ENCODE assay signal across 8 mouse cellular contexts in the genomic region with DNA sequence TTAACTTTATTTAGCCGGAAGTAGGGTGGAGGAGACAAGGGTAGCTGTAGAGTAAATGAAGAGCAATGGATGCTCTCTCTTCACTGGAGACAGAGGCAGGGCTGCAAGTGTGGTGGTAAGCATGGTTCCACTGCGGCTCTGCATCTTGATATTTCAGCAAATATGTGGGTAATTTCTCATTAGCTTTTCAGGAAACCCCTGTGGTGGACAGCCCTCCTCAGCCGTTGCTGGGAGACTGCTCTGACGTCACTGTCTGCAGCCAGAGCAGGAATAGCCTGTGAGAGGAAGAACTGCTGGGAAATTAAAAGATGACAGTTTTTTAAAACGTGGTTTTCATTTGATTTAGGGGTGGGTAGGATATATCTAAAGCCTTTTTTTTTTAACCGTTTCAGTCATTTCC. TPM values are rescaled to one million over a fixed set of nuclear protein-coding genes. Genes with fewer than 3 reads are reported as not detected.
DNase-seq lines count a peak whose midpoint lies in the region; ATAC-seq lines count a peak whose summit lies in the region.

No protein-coding gene starts in this region.

- no peaks in the 10 kb centered on the region for H3K9me3 ChIP-seq in hindbrain, embryonic 12.5 days (replicated peaks)

- no peak overlapping the region; the same call in 1 of the 2 replicates for H3K9ac ChIP-seq in hindbrain, embryonic 12.5 days

- WGBS in hindbrain, embryonic 12.5 days, result 26% methylated on average over 6 of the region's 6 CpGs

- H3K27ac ChIP-seq in hindbrain, embryonic 12.5 days, result peak overlapping the region; percentile 30; the same call in 1 of the 2 replicates

- no peaks in the 10 kb centered on the region for H3K27me3 ChIP-seq in hindbrain, embryonic 12.5 days

- no peaks in the 10 kb centered on the region for H3K36me3 ChIP-seq in hindbrain, embryonic 12.5 days

- ATAC-seq in hindbrain, embryonic 12.5 days (ENCODE audit: low FRiP score), result peak; percentile 49; the same call in 1 of the 2 replicates

- peaks cover 36% of the 10 kb centered on the region for H3K4me1 ChIP-seq in hindbrain, embryonic 12.5 days

- DNase-seq in adrenal gland, adult 2 months, result peak; percentile 80
- peak; percentile 66 to 75 for DNase-seq in cerebellum, postnatal 10 days
- DNase-seq in frontal cortex, adult 2 months (ENCODE audit: extremely low spot score in 1 of 2, low spot score in 1 of 2), result peak; percentile 54 to 80
- peak; percentile 33 to 48 for DNase-seq in layer of hippocampus, postnatal 10 days (ENCODE audit: low spot score in 2 of 2)
- peak; percentile 41 for DNase-seq in lung, postnatal 25 days (ENCODE audit: low spot score)
- peak; percentile 84 for DNase-seq in right cerebral cortex, adult 18-20 months
- DNase-seq in urinary bladder, adult 2 months (ENCODE audit: low spot score), result no peak

- H3K4me2 ChIP-seq in hindbrain, embryonic 12.5 days (replicated peaks), result peak overlapping the region; percentile 36

- 0 out of 2 replicates have a peak overlapping the region, but pooled peaks have one; percentile 2 for H3K4me3 ChIP-seq in hindbrain, embryonic 12.5 days

RNA-seq across cellular contexts. Expression of a gene that starts 41.9 kb away (rescaled TPM):
- 100 to 1,000 TPM; 116 to 127 TPM for total RNA-seq in adrenal gland, adult 2 months (2021)
- 182 and 274 TPM in 2 replicates for polyA plus RNA-seq in adrenal gland, adult 2 months (2012; rRNA removed)
- polyA plus RNA-seq in frontal cortex, adult 2 months (2012; rRNA removed), result 179 and 210 TPM in 2 replicates
- 39.1 and 41.4 TPM in 2 replicates for polyA plus RNA-seq in hindbrain, embryonic 12.5 days (2016; fragmentation: Nextera tagmentation; extraction: Ambion mirVana)
- total RNA-seq in layer of hippocampus, postnatal 10 days (2021), result 100 to 1,000 TPM; 174 to 178 TPM
- 19.3 and 41.9 TPM in 2 replicates for polyA plus RNA-seq in urinary bladder, adult 2 months (2012; rRNA removed)

RNA-seq across cellular contexts. Expression of a gene that starts 51.8 kb away (rescaled TPM):
- under 1 TPM in 1 of 2 experiments, not detected in 1; 0.20 TPM for total RNA-seq in adrenal gland, adult 2 months (2021)
- polyA plus RNA-seq in adrenal gland, adult 2 months (2012; rRNA removed), result 0.08 TPM in 1 of 2 replicates, not detected in the other
- not detected in 2 replicates for polyA plus RNA-seq in frontal cortex, adult 2 months (2012; rRNA removed)
- not detected in 2 replicates for polyA plus RNA-seq in hindbrain, embryonic 12.5 days (2016; fragmentation: Nextera tagmentation; extraction: Ambion mirVana)
- not detected for total RNA-seq in layer of hippocampus, postnatal 10 days (2021)
- polyA plus RNA-seq in urinary bladder, adult 2 months (2012; rRNA removed), result not detected in 2 replicates
